In genomic region chr4:63494967-63495914, GRCm38 (mm10) we compare ENCODE assay signal across 8 mouse cellular contexts. TPM values are rescaled to one million over a fixed set of nuclear protein-coding genes. Genes with fewer than 3 reads are reported as not detected.
DNase-seq lines count a peak whose midpoint lies in the region; ATAC-seq and TF ChIP-seq lines count a peak whose summit lies in the region.

No protein-coding gene starts in this region.

- H3K36me3 ChIP-seq in heart, adult 2 months (ENCODE audit: control insufficient read depth, insufficient read depth, low read length) = no peaks in the 10 kb centered on the region
- H3K36me3 ChIP-seq in kidney, adult 2 months (ENCODE audit: control insufficient read depth, insufficient read depth, low read length) = no peaks in the 10 kb centered on the region

- TF ChIP-seq EP300 in heart, adult 2 months (IDR thresholded peaks at IDR 0.05; ENCODE audit: insufficient read depth, low read depth, low read length) = no peak

- ATAC-seq in common myeloid progenitor, adult 5-6 weeks (replicated peaks; ENCODE audit: low read depth, poor library complexity, severe bottlenecking) = peak; percentile 20; the same call in 1 of the 2 replicates

- under 1% methylated on average over 101 of the region's 107 CpGs for WGBS in heart, adult 2 months
- WGBS in kidney, adult 2 months = 1% methylated on average over 107 of the region's 107 CpGs
- WGBS in lung, adult 2 months = 1% methylated on average over 106 of the region's 107 CpGs
- WGBS in olfactory bulb, adult 2 months = under 1% methylated on average over 104 of the region's 107 CpGs

- TF ChIP-seq POLR2A in heart, adult 2 months (IDR thresholded peaks at IDR 0.05; ENCODE audit: insufficient read depth, low read depth, low read length) = no peak
- no peak for TF ChIP-seq POLR2A in kidney, adult 2 months (IDR thresholded peaks at IDR 0.05; ENCODE audit: low read depth, low read length)
- TF ChIP-seq POLR2A in lung, adult 2 months (IDR thresholded peaks at IDR 0.05; ENCODE audit: borderline replicate concordance, extremely low read depth, low read depth, low read length) = no peak
- TF ChIP-seq POLR2A in olfactory bulb, adult 2 months (IDR thresholded peaks at IDR 0.05; ENCODE audit: insufficient read depth, low read depth, low read length) = no peak

- peak overlapping the region; percentile 22; the same call in 1 of the 2 replicates for H3K27ac ChIP-seq in heart, adult 2 months
- 0 out of 2 replicates have a peak overlapping the region, but pooled peaks have one; percentile 14 for H3K27ac ChIP-seq in kidney, adult 2 months (ENCODE audit: insufficient read depth, low read depth, low read length)
- H3K27ac ChIP-seq in olfactory bulb, adult 2 months (ENCODE audit: insufficient read depth, low read depth, low read length) = no peak overlapping the region

- peak overlapping the region; percentile 57 for H3K4me3 ChIP-seq in heart, adult 2 months
- H3K4me3 ChIP-seq in kidney, adult 2 months (ENCODE audit: insufficient read depth, low read depth, low read length) = peak overlapping the region; percentile 61
- H3K4me3 ChIP-seq in lung, adult 2 months (replicated peaks; ENCODE audit: extremely low read depth, low read depth, low read length) = peak overlapping the region; percentile 59
- peak overlapping the region; percentile 60 for H3K4me3 ChIP-seq in olfactory bulb, adult 2 months (ENCODE audit: insufficient read depth, low read depth, low read length)

- no peak for TF ChIP-seq CTCF in heart, adult 2 months (IDR thresholded peaks at IDR 0.05)
- no peak for TF ChIP-seq CTCF in kidney, adult 2 months (conservative IDR thresholded peaks at IDR 0.05; ENCODE audit: insufficient read depth, insufficient read length, low read depth, low read length)
- TF ChIP-seq CTCF in lung, adult 2 months (IDR thresholded peaks at IDR 0.05; ENCODE audit: insufficient read depth, low read length) = no peak
- no peak for TF ChIP-seq CTCF in olfactory bulb, adult 2 months (IDR thresholded peaks at IDR 0.05; ENCODE audit: insufficient read depth, low read depth, low read length)

- H3K79me2 ChIP-seq in heart, adult 2 months (replicated peaks; ENCODE audit: control insufficient read depth, insufficient read depth, low read length) = no peaks in the 10 kb centered on the region

- peak overlapping the region; percentile 54 for H3K9ac ChIP-seq in heart, adult 2 months (ENCODE audit: low read depth, low read length)

- peaks cover 2% of the 10 kb centered on the region; the same call in 1 of the 2 replicates for H3K27me3 ChIP-seq in heart, adult 2 months (ENCODE audit: control insufficient read depth, insufficient read depth, low read length)
- H3K27me3 ChIP-seq in kidney, adult 2 months (replicated peaks; ENCODE audit: control insufficient read depth, insufficient read depth, low read length) = no peaks in the 10 kb centered on the region

- intact Hi-C loops in heart, adult 2 months (cut with DNase I) = loop anchor here (5.0 kb wide), 2 partner anchors 47 to 128 kb away; partner anchors contain the start of gene Atp6v1g1

- DNase-seq in layer of hippocampus, adult 11-12 months (ENCODE audit: low spot score) = peak; percentile 35
- DNase-seq in layer of hippocampus, adult 9-11 months = no peak
- DNase-seq in heart, adult 2 months = peak; percentile 57 to 58
- peak; percentile 66 for DNase-seq in kidney, adult 2 months
- peak; percentile 28 for DNase-seq in lung, adult 2 months
- DNase-seq in urinary bladder, adult 18-20 months (ENCODE audit: low spot score in 2 of 2) = peak; percentile 27 to 48

- peaks cover 3% of the 10 kb centered on the region for H3K4me1 ChIP-seq in heart, adult 2 months (ENCODE audit: control insufficient read depth, insufficient read depth, low read length)
- peaks cover 6% of the 10 kb centered on the region; the same call in 1 of the 2 replicates for H3K4me1 ChIP-seq in kidney, adult 2 months (ENCODE audit: control insufficient read depth, insufficient read depth, low read length)
- H3K4me1 ChIP-seq in lung, adult 2 months (ENCODE audit: control insufficient read depth, insufficient read depth, low read length) = peaks cover 9% of the 10 kb centered on the region
- peaks cover 22% of the 10 kb centered on the region for H3K4me1 ChIP-seq in olfactory bulb, adult 2 months (ENCODE audit: control insufficient read depth, insufficient read depth, low read length)

RNA-seq across cellular contexts. Expression of gene Whrn, which starts 0.6 kb away (rescaled TPM):
- total RNA-seq in common myeloid progenitor, adult 5-6 weeks (2017) = 0.97 and 4.7 TPM in 2 replicates
- 10 to 100 TPM; 29.9 to 31.4 TPM for total RNA-seq in heart, adult 2 months (2021)
- polyA plus RNA-seq in heart, adult 2 months (2012; rRNA removed) = 33.9 and 44.7 TPM in 2 replicates
- polyA plus RNA-seq in kidney, adult 2 months (2012; rRNA removed) = 20.3 and 22.7 TPM in 2 replicates
- 6.4 and 7.8 TPM in 2 replicates for polyA plus RNA-seq in lung, adult 2 months (2012; rRNA removed)
- polyA plus RNA-seq in olfactory bulb, adult 2 months (2012; ENCODE audit: insufficient read depth, insufficient read length, low replicate concordance, missing spikeins) = not detected in 2 replicates

RNA-seq across cellular contexts. Expression of gene Atp6v1g1, which starts 49.3 kb away (rescaled TPM):
- total RNA-seq in common myeloid progenitor, adult 5-6 weeks (2017) = 75.4 and 77.0 TPM in 2 replicates
- total RNA-seq in heart, adult 2 months (2021) = 100 to 1,000 TPM; 138 to 164 TPM
- 53.6 and 80.9 TPM in 2 replicates for polyA plus RNA-seq in heart, adult 2 months (2012; rRNA removed)
- 76.1 and 117 TPM in 2 replicates for polyA plus RNA-seq in kidney, adult 2 months (2012; rRNA removed)
- 48.3 and 56.6 TPM in 2 replicates for polyA plus RNA-seq in lung, adult 2 months (2012; rRNA removed)
- polyA plus RNA-seq in olfactory bulb, adult 2 months (2012; ENCODE audit: insufficient read depth, insufficient read length, low replicate concordance, missing spikeins) = not detected in 2 replicates
